Mouse (Mus musculus): ENCODE results near the gene Dot1l. TPM values are rescaled to one million over a fixed set of nuclear protein-coding genes. Genes with fewer than 3 reads are reported as not detected.
A peak's percentile ranks its signal among the peaks of the same experiment; 100 is the strongest.

Gene Dot1l
- polyA plus RNA-seq, 1 experiment: 18.4 TPM

- Histone ChIP-seq H3K36me3 (ENCODE audit: control insufficient read depth, insufficient read depth, low read length) (no peaks in the 10 kb centered on the region), H3K4me3 (ENCODE audit: insufficient read depth, low read depth, low read length) (no peak overlapping the region), H3K27me3 (replicated peaks; ENCODE audit: control insufficient read depth, insufficient read depth, low read length) (no peaks in the 10 kb centered on the region), H3K4me1 (ENCODE audit: control insufficient read depth, insufficient read depth, low read length) (peaks cover under 1% of the 10 kb centered on the region; the same call in 1 of the 2 replicates), H3K27ac (ENCODE audit: insufficient read depth, low read depth, low read length) (no peak overlapping the region)
- TF ChIP-seq CTCF (conservative IDR thresholded peaks at IDR 0.05; ENCODE audit: insufficient read depth, insufficient read length, low read depth, low read length) (no peak), POLR2A (IDR thresholded peaks at IDR 0.05; ENCODE audit: low read depth, low read length) (no peak)
- WGBS: 59% methylated on average over 6 of the region's 6 CpGs
- no peak for DNase-seq
Observed at GRCm38 (mm10) chr10:80818599-80819281, 63.7 kb downstream of the Dot1l start.

- TF ChIP-seq POLR2A (IDR thresholded peaks at IDR 0.05; ENCODE audit: low read depth, low read length) (no peak), CTCF (conservative IDR thresholded peaks at IDR 0.05; ENCODE audit: insufficient read depth, insufficient read length, low read depth, low read length) (no peak)
- H3K36me3 ChIP-seq (ENCODE audit: control insufficient read depth, insufficient read depth, low read length): no peaks in the 10 kb centered on the region
- peak; percentile 89 for DNase-seq
- H3K4me3 ChIP-seq (ENCODE audit: insufficient read depth, low read depth, low read length): no peak overlapping the region
- 41% methylated on average over 3 of the region's 3 CpGs for WGBS
- H3K27me3 ChIP-seq (replicated peaks; ENCODE audit: control insufficient read depth, insufficient read depth, low read length): no peaks in the 10 kb centered on the region
- peaks cover 7% of the 10 kb centered on the region; the same call in 1 of the 2 replicates for H3K4me1 ChIP-seq (ENCODE audit: control insufficient read depth, insufficient read depth, low read length)
- H3K27ac ChIP-seq (ENCODE audit: insufficient read depth, low read depth, low read length): no peak overlapping the region
Observed at GRCm38 (mm10) chr10:80819406-80819805, 64.4 kb downstream of the Dot1l start.

GRCm38 (mm10) chr10:80821991-80822390 lies 67.0 kb downstream of the Dot1l start:
- no peaks in the 10 kb centered on the region for H3K27me3 ChIP-seq (replicated peaks; ENCODE audit: control insufficient read depth, insufficient read depth, low read length)
- peaks cover 7% of the 10 kb centered on the region; the same call in 1 of the 2 replicates for H3K4me1 ChIP-seq (ENCODE audit: control insufficient read depth, insufficient read depth, low read length)
- H3K4me3 ChIP-seq (ENCODE audit: insufficient read depth, low read depth, low read length): no peak overlapping the region
- H3K36me3 ChIP-seq (ENCODE audit: control insufficient read depth, insufficient read depth, low read length): no peaks in the 10 kb centered on the region
- WGBS: 44% methylated on average over 2 of the region's 2 CpGs
- DNase-seq: peak; percentile 63
- TF ChIP-seq CTCF (conservative IDR thresholded peaks at IDR 0.05; ENCODE audit: insufficient read depth, insufficient read length, low read depth, low read length): peak; percentile 48
- TF ChIP-seq POLR2A (IDR thresholded peaks at IDR 0.05; ENCODE audit: low read depth, low read length): no peak
- H3K27ac ChIP-seq (ENCODE audit: insufficient read depth, low read depth, low read length): no peak overlapping the region

GRCm38 (mm10) chr10:80822528-80822927 lies 67.5 kb downstream of the Dot1l start:
- 83% methylated on average over 5 of the region's 5 CpGs for WGBS
- TF ChIP-seq POLR2A (IDR thresholded peaks at IDR 0.05; ENCODE audit: low read depth, low read length) (no peak), CTCF (conservative IDR thresholded peaks at IDR 0.05; ENCODE audit: insufficient read depth, insufficient read length, low read depth, low read length) (no peak)
- peaks cover 10% of the 10 kb centered on the region; the same call in 1 of the 2 replicates for H3K4me1 ChIP-seq (ENCODE audit: control insufficient read depth, insufficient read depth, low read length)
- H3K4me3 ChIP-seq (ENCODE audit: insufficient read depth, low read depth, low read length): no peak overlapping the region
- H3K27ac ChIP-seq (ENCODE audit: insufficient read depth, low read depth, low read length): no peak overlapping the region
- no peaks in the 10 kb centered on the region for H3K36me3 ChIP-seq (ENCODE audit: control insufficient read depth, insufficient read depth, low read length)
- no peak for DNase-seq
- H3K27me3 ChIP-seq (replicated peaks; ENCODE audit: control insufficient read depth, insufficient read depth, low read length): no peaks in the 10 kb centered on the region

DNA sequence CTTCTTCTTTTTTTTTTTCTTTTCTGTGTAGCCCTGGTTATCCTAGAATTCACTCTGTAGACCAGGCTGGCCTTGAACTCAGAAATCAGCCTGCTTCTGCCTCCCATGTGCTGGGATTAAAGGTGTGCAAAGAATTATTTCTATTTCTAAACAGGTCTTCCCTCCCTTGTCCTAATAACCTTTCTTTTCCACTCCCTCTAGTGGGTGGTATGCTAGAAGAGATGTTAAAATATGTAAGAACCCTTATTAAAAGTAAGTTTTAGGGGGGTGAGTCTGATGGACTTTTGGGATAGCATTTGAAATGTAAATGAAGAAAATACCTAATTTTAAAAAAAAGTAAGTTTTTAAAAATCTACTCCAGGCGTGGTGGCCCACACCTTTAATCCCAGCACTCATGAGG lies 68.3 kb downstream of the Dot1l start:
- DNase-seq: no peak
- H3K36me3 ChIP-seq (ENCODE audit: control insufficient read depth, insufficient read depth, low read length): no peaks in the 10 kb centered on the region
- H3K27me3 ChIP-seq (replicated peaks; ENCODE audit: control insufficient read depth, insufficient read depth, low read length): no peaks in the 10 kb centered on the region
- 87% methylated on average over 1 of the region's 1 CpGs for WGBS
- TF ChIP-seq CTCF (conservative IDR thresholded peaks at IDR 0.05; ENCODE audit: insufficient read depth, insufficient read length, low read depth, low read length) (no peak), POLR2A (IDR thresholded peaks at IDR 0.05; ENCODE audit: low read depth, low read length) (no peak)
- peaks cover 14% of the 10 kb centered on the region; the same call in 1 of the 2 replicates for H3K4me1 ChIP-seq (ENCODE audit: control insufficient read depth, insufficient read depth, low read length)
- no peak overlapping the region for H3K27ac ChIP-seq (ENCODE audit: insufficient read depth, low read depth, low read length)
- H3K4me3 ChIP-seq (ENCODE audit: insufficient read depth, low read depth, low read length): no peak overlapping the region

DNA sequence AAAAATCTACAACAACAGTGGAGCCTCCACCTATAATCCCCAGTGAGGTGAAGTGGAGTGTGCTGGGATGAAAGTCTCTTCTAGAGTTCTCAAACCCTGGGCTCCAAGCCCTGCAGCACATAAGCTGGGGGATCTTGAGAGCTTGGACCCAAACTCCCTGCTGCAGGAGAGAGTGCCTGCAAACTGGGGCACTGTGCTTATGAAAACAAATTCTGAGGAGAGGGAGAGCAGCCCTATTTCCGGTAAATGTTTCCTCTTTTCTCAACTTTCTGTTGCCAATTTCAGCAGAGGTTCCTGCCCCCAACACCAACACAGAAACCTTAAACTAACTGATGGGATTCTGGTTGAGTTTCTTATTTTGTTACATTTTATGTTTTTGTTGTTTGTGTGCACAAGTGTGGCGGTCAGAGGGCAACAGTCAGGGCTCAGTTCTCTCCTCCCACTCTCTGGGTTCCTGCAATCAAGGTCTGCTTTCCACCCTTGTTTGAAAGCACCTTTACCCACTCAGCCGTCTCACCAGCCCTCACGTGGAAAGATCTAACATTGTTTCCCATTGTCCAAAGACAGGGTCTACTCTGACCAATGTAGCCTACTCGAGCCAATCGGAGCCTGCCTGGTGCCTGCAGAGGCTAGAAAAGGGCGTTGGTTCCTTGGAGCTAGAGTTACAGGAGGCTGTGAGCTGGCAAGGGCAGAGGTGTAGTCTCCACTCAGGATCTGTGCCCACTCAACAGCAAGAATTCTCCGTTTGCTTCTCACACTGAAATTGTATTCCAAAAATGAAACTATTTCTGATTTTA lies 69.0 kb downstream of the Dot1l start:
- no peaks in the 10 kb centered on the region for H3K36me3 ChIP-seq (ENCODE audit: control insufficient read depth, insufficient read depth, low read length)
- H3K4me1 ChIP-seq (ENCODE audit: control insufficient read depth, insufficient read depth, low read length): peaks cover 14% of the 10 kb centered on the region; the same call in 1 of the 2 replicates
- TF ChIP-seq POLR2A (IDR thresholded peaks at IDR 0.05; ENCODE audit: low read depth, low read length) (no peak), CTCF (conservative IDR thresholded peaks at IDR 0.05; ENCODE audit: insufficient read depth, insufficient read length, low read depth, low read length) (no peak)
- 21% methylated on average over 8 of the region's 8 CpGs for WGBS
- peak overlapping the region; percentile 20; the same call in 1 of the 2 replicates for H3K27ac ChIP-seq (ENCODE audit: insufficient read depth, low read depth, low read length)
- H3K27me3 ChIP-seq (replicated peaks; ENCODE audit: control insufficient read depth, insufficient read depth, low read length): no peaks in the 10 kb centered on the region
- peak; percentile 59 for DNase-seq
- H3K4me3 ChIP-seq (ENCODE audit: insufficient read depth, low read depth, low read length): no peak overlapping the region

DNA sequence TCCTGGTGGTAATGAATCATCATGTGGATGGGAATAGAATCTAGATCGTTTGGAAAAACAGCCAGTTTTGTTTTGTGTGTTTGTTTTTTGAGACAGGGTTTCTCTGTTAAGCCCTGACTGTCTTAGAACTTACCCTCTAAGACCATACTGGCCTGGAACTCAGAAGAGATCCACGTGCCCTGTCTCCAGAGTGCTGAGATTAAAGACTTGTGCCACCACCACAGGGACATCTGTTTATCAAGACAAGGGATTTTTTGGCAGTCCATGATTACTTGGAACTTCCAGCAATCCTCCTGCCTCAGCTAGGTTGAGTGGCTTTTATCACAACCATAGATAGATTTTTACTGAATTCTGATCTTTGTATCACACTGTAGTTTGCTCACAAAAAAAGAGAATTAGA lies 69.8 kb downstream of the Dot1l start:
- Histone ChIP-seq H3K27ac (ENCODE audit: insufficient read depth, low read depth, low read length) (no peak overlapping the region), H3K27me3 (replicated peaks; ENCODE audit: control insufficient read depth, insufficient read depth, low read length) (no peaks in the 10 kb centered on the region), H3K4me1 (ENCODE audit: control insufficient read depth, insufficient read depth, low read length) (peaks cover 16% of the 10 kb centered on the region; the same call in 1 of the 2 replicates), H3K4me3 (ENCODE audit: insufficient read depth, low read depth, low read length) (no peak overlapping the region), H3K36me3 (ENCODE audit: control insufficient read depth, insufficient read depth, low read length) (no peaks in the 10 kb centered on the region)
- no peak for TF ChIP-seq POLR2A (IDR thresholded peaks at IDR 0.05; ENCODE audit: low read depth, low read length)
- TF ChIP-seq CTCF (conservative IDR thresholded peaks at IDR 0.05; ENCODE audit: insufficient read depth, insufficient read length, low read depth, low read length): no peak
- DNase-seq: no peak
- WGBS: 58% methylated on average over 2 of the region's 2 CpGs

Measured in kidney, adult 2 months (tissue).